Mouse (Mus musculus) stomach, embryonic 15.5 days (tissue): ENCODE results near the gene Chadl. TPM values are rescaled to one million over a fixed set of nuclear protein-coding genes. Genes with fewer than 3 reads are reported as not detected.
"Not testable (repeated sequence)": the region's sequence is repeated elsewhere in the genome, so short reads cannot be mapped to it uniquely, and the experiment has no call there.

Experiments
- ATAC-seq: fragments of 200-750 bp; cut with Nextera tagmentation; 2 replicates; pipeline ENCODE4 v1.8.0; 2017; ENCODE audit warnings: low read depth, moderate number of reproducible peaks, moderate TSS enrichment; ENCODE audit not compliant: insufficient read depth, low FRiP score
- H3K27ac ChIP-seq: fragments of 300-500 bp; sonication (generic); 2 replicates; pipeline ENCODE4 v1.5.1; 2015; ENCODE audit warnings: mild to moderate bottlenecking, inconsistent platforms
- H3K27me3 ChIP-seq: fragments of 300-500 bp; sonication (generic); replicated peaks from 2 replicates; pipeline ENCODE4 v1.6.1; 2015; ENCODE audit warnings: inconsistent platforms
- H3K36me3 ChIP-seq: fragments of 300-500 bp; sonication (generic); 2 replicates; pipeline ENCODE4 v1.6.1; 2015; ENCODE audit warnings: inconsistent platforms
- H3K4me1 ChIP-seq: fragments of 300-500 bp; sonication (generic); 2 replicates; pipeline ENCODE4 v1.6.1; 2015; ENCODE audit warnings: inconsistent platforms
- H3K4me2 ChIP-seq: fragments of 300-500 bp; sonication (generic); 2 replicates; pipeline ENCODE4 v1.6.1; 2015; ENCODE audit warnings: mild to moderate bottlenecking, inconsistent platforms
- H3K4me3 ChIP-seq: fragments of 300-500 bp; sonication (generic); replicated peaks from 2 replicates; pipeline ENCODE4 v1.5.1; 2015; ENCODE audit warnings: inconsistent platforms
- H3K9ac ChIP-seq: fragments of 300-500 bp; sonication (generic); 2 replicates; pipeline ENCODE4 v1.6.1; 2015; ENCODE audit warnings: inconsistent platforms
- H3K9me3 ChIP-seq: fragments of 300-500 bp; sonication (generic); 2 replicates; pipeline ENCODE4 v1.6.1; 2016; ENCODE audit warnings: inconsistent platforms
- WGBS: fragments of 180-500 bp; shearing (Covaris S2); methylation state at CpG from one replicate; pipeline ENCODE4 v1.1.7; 2015; 5-methylcytosine and 5-hydroxymethylcytosine counted together
- polyA plus RNA-seq: library from polyadenylated mRNA; unstranded; fragments of >200 nt; fragmentation: Nextera tagmentation; extraction: Ambion mirVana; gene quantifications from 2 replicates; pipeline ENCODE4 v1.2.1, GENCODE M21; 2015

Chadl gene
- 3.7 and 4.1 TPM in 2 replicates for polyA plus RNA-seq

- 62% methylated on average over 7 of the region's 7 CpGs for WGBS
- Histone ChIP-seq H3K27ac (no peak within 1 kb of the TSS), H3K27me3 (peaks cover 26% of the 10 kb centered on the region), H3K9me3 (no peaks in the 10 kb centered on the region), H3K9ac (no peak within 1 kb of the TSS), H3K4me1 (peaks cover 20% of the 10 kb centered on the region), H3K4me2 (0 out of 2 replicates have a peak within 1 kb of the TSS, but pooled peaks have one; percentile 13), H3K36me3 (no peaks in the 10 kb centered on the region), H3K4me3 (no peak within 1 kb of the TSS)
- ATAC-seq = no peak
These were observed at the start of gene Chadl for GRCm38 (mm10) chr15:81697175-81697574. Gene Chadl (minus strand): TSS chr15:81697287.

GRCm38 (mm10) chr15:81745601-81746114 is 48.6 kb upstream of the Chadl start:
- 0% methylated on average over 31 of the region's 33 CpGs for WGBS
- Histone ChIP-seq H3K4me3 (peak overlapping the region; percentile 90), H3K27me3 (no peaks in the 10 kb centered on the region), H3K4me2 (peak overlapping the region; percentile 74), H3K36me3 (no peaks in the 10 kb centered on the region), H3K9me3 (no peaks in the 10 kb centered on the region), H3K4me1 (0 out of 2 replicates have a peak, but pooled peaks cover 5% of the 10 kb centered on the region), H3K27ac (peak overlapping the region; percentile 91), H3K9ac (peak overlapping the region; percentile 93)
- peak; percentile 67; the same call in 1 of the 2 replicates for ATAC-seq

- H3K4me3 ChIP-seq = peak within 1 kb of the TSS; percentile 90
- peak; percentile 81 for ATAC-seq
- WGBS = under 1% methylated on average over 65 of the region's 65 CpGs
- H3K27ac ChIP-seq = peak within 1 kb of the TSS; percentile 91
- H3K4me1 ChIP-seq = 0 out of 2 replicates have a peak, but pooled peaks cover 5% of the 10 kb centered on the region
- no peaks in the 10 kb centered on the region for H3K9me3 ChIP-seq
- H3K36me3 ChIP-seq = no peaks in the 10 kb centered on the region
- H3K4me2 ChIP-seq = peak within 1 kb of the TSS; percentile 74
- peak within 1 kb of the TSS; percentile 93 for H3K9ac ChIP-seq
- no peaks in the 10 kb centered on the region for H3K27me3 ChIP-seq
These were observed 48.0 kb upstream of the Chadl start, which contains the start of the genes Zc3h7b and Rangap1 for GRCm38 (mm10) chr15:81744992-81745600. Gene Zc3h7b (plus strand): TSS chr15:81745057. Gene Rangap1 (minus strand): TSS chr15:81745530.

GRCm38 (mm10) chr15:81742368-81742767 is 45.3 kb upstream of the Chadl start:
- not testable (repeated sequence) for H3K27ac ChIP-seq, H3K4me1 ChIP-seq, H3K27me3 ChIP-seq, H3K9me3 ChIP-seq, H3K4me2 ChIP-seq, H3K36me3 ChIP-seq, H3K9ac ChIP-seq, ATAC-seq, H3K4me3 ChIP-seq
- WGBS = 28% methylated on average over 2 of the region's 2 CpGs

- no peak overlapping the region for H3K9ac ChIP-seq
- ATAC-seq = peak; percentile 33; the same call in 1 of the 2 replicates
- H3K4me1 ChIP-seq = no peaks in the 10 kb centered on the region
- H3K36me3 ChIP-seq = no peaks in the 10 kb centered on the region
- H3K9me3 ChIP-seq = no peaks in the 10 kb centered on the region
- H3K4me3 ChIP-seq = no peak overlapping the region
- H3K27ac ChIP-seq = no peak overlapping the region
- WGBS = 9% methylated on average over 2 of the region's 2 CpGs
- H3K27me3 ChIP-seq = no peaks in the 10 kb centered on the region
- H3K4me2 ChIP-seq = no peak overlapping the region
These were observed 42.8 kb upstream of the Chadl start for GRCm38 (mm10) chr15:81739924-81740323.

GRCm38 (mm10) chr15:81739296-81739695 is 42.2 kb upstream of the Chadl start:
- Histone ChIP-seq H3K9ac (no peak overlapping the region), H3K36me3 (no peaks in the 10 kb centered on the region), H3K4me1 (no peaks in the 10 kb centered on the region), H3K27me3 (no peaks in the 10 kb centered on the region), H3K9me3 (no peaks in the 10 kb centered on the region), H3K27ac (no peak overlapping the region), H3K4me3 (no peak overlapping the region), H3K4me2 (no peak overlapping the region)
- 62% methylated on average over 3 of the region's 3 CpGs for WGBS
- no peak for ATAC-seq

GRCm38 (mm10) chr15:81735075-81735474 is 38.0 kb upstream of the Chadl start:
- no peaks in the 10 kb centered on the region for H3K4me1 ChIP-seq
- no peaks in the 10 kb centered on the region for H3K27me3 ChIP-seq
- no peaks in the 10 kb centered on the region for H3K9me3 ChIP-seq
- H3K4me2 ChIP-seq = no peak overlapping the region
- H3K4me3 ChIP-seq = no peak overlapping the region
- no peak overlapping the region for H3K27ac ChIP-seq
- no peaks in the 10 kb centered on the region for H3K36me3 ChIP-seq
- no peak for ATAC-seq
- 60% methylated on average over 3 of the region's 3 CpGs for WGBS
- no peak overlapping the region for H3K9ac ChIP-seq

- Histone ChIP-seq H3K27me3 (no peaks in the 10 kb centered on the region), H3K4me1 (peaks cover 9% of the 10 kb centered on the region; the same call in 1 of the 2 replicates), H3K27ac (peak overlapping the region; percentile 80), H3K9me3 (no peaks in the 10 kb centered on the region), H3K36me3 (no peaks in the 10 kb centered on the region), H3K9ac (peak overlapping the region; percentile 89), H3K4me2 (peak overlapping the region; percentile 82), H3K4me3 (peak overlapping the region; percentile 99)
- ATAC-seq = peak; percentile 99
- 5% methylated on average over 41 of the region's 41 CpGs for WGBS
These were observed 32.9 kb upstream of the Chadl start for GRCm38 (mm10) chr15:81729792-81730635.

GRCm38 (mm10) chr15:81729241-81729791 is 32.2 kb upstream of the Chadl start:
- no peaks in the 10 kb centered on the region for H3K36me3 ChIP-seq
- H3K9me3 ChIP-seq = no peaks in the 10 kb centered on the region
- peak overlapping the region; percentile 89 for H3K9ac ChIP-seq
- no peaks in the 10 kb centered on the region for H3K27me3 ChIP-seq
- H3K4me1 ChIP-seq = peaks cover 9% of the 10 kb centered on the region; the same call in 1 of the 2 replicates
- H3K4me2 ChIP-seq = peak overlapping the region; percentile 82
- H3K4me3 ChIP-seq = peak overlapping the region; percentile 99
- peak overlapping the region; percentile 80 for H3K27ac ChIP-seq
- peak; percentile 32 for ATAC-seq
- WGBS = under 1% methylated on average over 49 of the region's 49 CpGs

- no peak overlapping the region for H3K4me3 ChIP-seq
- ATAC-seq = no peak
- no peaks in the 10 kb centered on the region for H3K9me3 ChIP-seq
- H3K4me2 ChIP-seq = no peak overlapping the region
- peaks cover 28% of the 10 kb centered on the region for H3K36me3 ChIP-seq
- no peak overlapping the region for H3K27ac ChIP-seq
- 92% methylated on average over 8 of the region's 8 CpGs for WGBS
- H3K4me1 ChIP-seq = peaks cover 9% of the 10 kb centered on the region; the same call in 1 of the 2 replicates
- no peaks in the 10 kb centered on the region for H3K27me3 ChIP-seq
- no peak overlapping the region for H3K9ac ChIP-seq
These were observed 28.9 kb upstream of the Chadl start for GRCm38 (mm10) chr15:81725965-81726364.

GRCm38 (mm10) chr15:81723653-81724052 is 26.6 kb upstream of the Chadl start:
- no peak overlapping the region for H3K4me2 ChIP-seq
- ATAC-seq = no peak
- H3K9me3 ChIP-seq = no peaks in the 10 kb centered on the region
- H3K27me3 ChIP-seq = no peaks in the 10 kb centered on the region
- H3K4me3 ChIP-seq = no peak overlapping the region
- 80% methylated on average over 11 of the region's 11 CpGs for WGBS
- no peak overlapping the region for H3K9ac ChIP-seq
- H3K4me1 ChIP-seq = peaks cover 9% of the 10 kb centered on the region; the same call in 1 of the 2 replicates
- H3K36me3 ChIP-seq = peaks cover 51% of the 10 kb centered on the region
- H3K27ac ChIP-seq = no peak overlapping the region
